Mouse (Mus musculus): ENCODE results near the gene Gm21732.
"Not testable (repeated sequence)": the region's sequence is repeated elsewhere in the genome, so short reads cannot be mapped to it uniquely, and the experiment has no call there.

The Gm21732 gene

DNA sequence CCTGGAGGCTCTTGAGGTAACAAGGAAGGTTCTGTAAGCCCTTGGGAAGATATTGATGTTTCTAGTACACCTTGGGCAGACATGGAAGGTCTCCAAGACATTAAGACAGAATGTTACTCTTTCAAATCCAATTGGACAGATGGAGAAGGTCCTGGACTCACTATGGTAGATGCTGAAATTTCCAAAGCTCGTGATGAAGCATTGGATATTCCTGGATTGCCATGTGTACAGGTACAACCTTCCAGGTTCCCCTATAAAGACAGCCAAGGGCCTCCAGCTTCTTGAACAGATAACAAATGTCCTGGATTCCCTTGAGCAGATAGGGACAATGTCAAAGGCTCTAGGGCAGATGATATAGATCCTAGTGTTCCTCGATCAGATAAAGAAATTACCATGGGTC lies at the start of gene Gm21732:
Gene Gm21732, minus strand, starts transcription at position 101 of the 400 bp plus-strand sequence.
- in situ Hi-C loops (cut with MboI), result not testable (repeated sequence)

All from mature B cell (primary cell).